Mouse (Mus musculus): ENCODE measurements at regions not wholly inside any gene's neighbourhood (a gene's known extent, or its start where the extent isn't known, plus 50 kb on each side); places are given as distances from the start of the nearest gene placed in this dataset.

DNA sequence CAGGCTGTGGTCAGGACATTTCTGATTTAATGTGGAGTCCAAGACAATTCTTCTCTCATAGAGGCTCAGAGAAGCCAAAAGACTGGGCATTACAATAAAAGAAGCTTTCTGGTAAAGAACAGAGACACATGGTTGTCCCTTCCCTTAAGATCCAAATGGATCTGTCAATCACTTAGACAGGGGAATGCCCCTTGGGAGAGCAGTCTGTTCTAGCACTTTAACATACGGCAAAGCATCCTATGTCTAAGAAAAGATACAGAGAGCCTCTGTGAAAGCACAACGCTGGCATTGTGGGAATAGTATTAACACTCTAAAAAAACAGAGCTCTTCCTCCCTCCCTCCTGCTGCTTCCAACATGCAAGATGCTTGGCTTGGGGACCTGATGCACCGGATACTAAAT lies 646.0 kb upstream of the Tmpo start:
- TF ChIP-seq POLR2A (IDR thresholded peaks at IDR 0.05; ENCODE audit: borderline replicate concordance, insufficient read depth, low read length) = no peak
- TF ChIP-seq CTCF (IDR thresholded peaks at IDR 0.05; ENCODE audit: borderline replicate concordance, insufficient read depth, low read depth, low read length) = no peak
